In the genomic region with DNA sequence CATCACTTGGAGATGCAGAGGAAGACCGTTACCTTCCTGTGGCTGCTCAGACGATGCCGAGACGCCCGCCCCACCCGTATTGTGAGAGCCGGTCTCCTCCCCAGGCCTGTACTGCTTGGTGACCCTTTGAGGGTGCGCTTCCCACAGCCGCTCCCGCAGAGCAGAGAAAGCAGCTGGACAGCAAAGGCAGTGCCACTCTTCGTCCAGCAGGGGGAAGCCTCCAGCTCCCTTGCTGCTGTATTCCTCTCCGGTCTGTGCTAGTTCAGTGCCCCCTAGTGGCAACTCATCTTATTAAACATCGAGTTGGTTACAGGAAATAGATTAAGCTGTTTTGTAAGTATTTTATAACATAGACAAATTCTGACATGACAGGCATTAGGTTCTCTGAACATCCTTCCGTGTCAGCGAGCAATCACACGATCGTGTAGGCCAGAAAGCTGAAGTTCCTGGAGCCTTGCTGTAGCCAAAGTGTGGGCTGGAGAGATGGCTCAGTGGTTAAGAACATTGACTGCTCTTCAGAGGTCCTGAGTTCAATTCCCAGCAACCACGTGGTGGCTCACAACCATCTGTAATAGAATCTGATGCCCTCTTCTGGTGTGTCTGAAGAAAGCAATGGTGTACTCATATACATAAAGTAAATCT, we compare ENCODE assay signal across 8 mouse cellular contexts.
DNase-seq lines count a peak whose midpoint lies in the region; ATAC-seq and TF ChIP-seq lines count a peak whose summit lies in the region.

No protein-coding gene starts in this region.

- no peaks in the 10 kb centered on the region for H3K9me3 ChIP-seq in MEL (replicated peaks; ENCODE audit: insufficient read depth, low read length)
- no peaks in the 10 kb centered on the region for H3K9me3 ChIP-seq in forebrain, postnatal 0 days (ENCODE audit: low read length)

- H3K79me2 ChIP-seq in MEL (ENCODE audit: control insufficient read depth, insufficient read depth, low read length, poor library complexity) = no peaks in the 10 kb centered on the region

- no peaks in the 10 kb centered on the region for H3K36me3 ChIP-seq in MEL (ENCODE audit: control insufficient read depth in 1 of 2, insufficient read depth in 2 of 2, low read length in 2 of 2)
- H3K36me3 ChIP-seq in forebrain, postnatal 0 days (ENCODE audit: insufficient read depth) = no peaks in the 10 kb centered on the region

- H3K27me3 ChIP-seq in MEL (ENCODE audit: control insufficient read depth in 1 of 2, insufficient read depth in 2 of 2, low read length in 2 of 2) = no peaks in the 10 kb centered on the region
- no peaks in the 10 kb centered on the region for H3K27me3 ChIP-seq in forebrain, postnatal 0 days (ENCODE audit: insufficient read depth, low read length)

- H3K9ac ChIP-seq in MEL (ENCODE audit: control insufficient read depth, low read depth, low read length, poor library complexity, severe bottlenecking) = no peak overlapping the region
- peak overlapping the region; percentile 53 for H3K9ac ChIP-seq in forebrain, postnatal 0 days

- no peaks in the 10 kb centered on the region for H3K4me1 ChIP-seq in MEL (ENCODE audit: control insufficient read depth in 1 of 2, insufficient read depth in 2 of 2, low read length in 2 of 2)
- no peaks in the 10 kb centered on the region for H3K4me1 ChIP-seq in forebrain, postnatal 0 days (ENCODE audit: insufficient read depth)
- H3K4me1 ChIP-seq in lung, adult 2 months (ENCODE audit: control insufficient read depth, insufficient read depth, low read length) = no peaks in the 10 kb centered on the region
- H3K4me1 ChIP-seq in olfactory bulb, adult 2 months (ENCODE audit: control insufficient read depth, insufficient read depth, low read length) = peaks cover 3% of the 10 kb centered on the region; the same call in 1 of the 2 replicates

- H3K4me3 ChIP-seq in MEL (ENCODE audit: control insufficient read depth in 1 of 2, insufficient read depth in 1 of 2, low read depth in 2 of 2, low read length in 2 of 2) = no peak overlapping the region
- peak overlapping the region; percentile 25 for H3K4me3 ChIP-seq in forebrain, postnatal 0 days (ENCODE audit: low read depth, low read length)
- peak overlapping the region; percentile 40 for H3K4me3 ChIP-seq in layer of hippocampus, adult 2 months
- no peak overlapping the region for H3K4me3 ChIP-seq in lung, adult 2 months (replicated peaks; ENCODE audit: extremely low read depth, low read depth, low read length)
- peak overlapping the region; percentile 35 for H3K4me3 ChIP-seq in olfactory bulb, adult 2 months (ENCODE audit: insufficient read depth, low read depth, low read length)

- DNase-seq in MEL (ENCODE audit: low read depth, low spot score) = peak; percentile 96
- DNase-seq in cerebellum, adult 18-20 months = peak; percentile 84 to 85
- DNase-seq in forebrain, postnatal 0 days = peak; percentile 95
- peak; percentile 93 for DNase-seq in heart, postnatal 4 days
- DNase-seq in layer of hippocampus, adult 2 months (ENCODE audit: low spot score in 2 of 2) = peak; percentile 90 to 94
- peak; percentile 74 for DNase-seq in lung, adult 2 months
- peak; percentile 53 to 62 for DNase-seq in thymus, adult 18-20 months

- ATAC-seq in forebrain, postnatal 0 days = peak; percentile 97

- WGBS in forebrain, postnatal 0 days = 6% methylated on average over 18 of the region's 18 CpGs
- 1% methylated on average over 18 of the region's 18 CpGs for whole genome bisulfite sequencing in lung, adult 2 months
- 4% methylated on average over 18 of the region's 18 CpGs for WGBS in olfactory bulb, adult 2 months

- peak; percentile 98 to 99 (median 99) for TF ChIP-seq CTCF in MEL (IDR thresholded peaks at IDR 0.05 in 2 of 3, conservative IDR thresholded peaks at IDR 0.05 in 1 of 3; ENCODE audit: control insufficient read depth in 1 of 3, insufficient read depth in 1 of 3, low read depth in 2 of 3, low read length in 3 of 3, poor library complexity in 1 of 3, severe bottlenecking in 1 of 3)
- TF ChIP-seq CTCF in forebrain, postnatal 0 days (IDR thresholded peaks at IDR 0.05; ENCODE audit: low read depth) = peak; percentile 100
- peak; percentile 98 for TF ChIP-seq CTCF in layer of hippocampus, adult 2 months (conservative IDR thresholded peaks at IDR 0.05)
- TF ChIP-seq CTCF in lung, adult 2 months (IDR thresholded peaks at IDR 0.05; ENCODE audit: insufficient read depth, low read length) = peak; percentile 100
- TF ChIP-seq CTCF in olfactory bulb, adult 2 months (IDR thresholded peaks at IDR 0.05; ENCODE audit: insufficient read depth, low read depth, low read length) = peak; percentile 98

- TF ChIP-seq RAD21 in MEL (IDR thresholded peaks at IDR 0.05; ENCODE audit: low read depth, low read length) = peak; percentile 93

- no peak for TF ChIP-seq POLR2A in MEL (IDR thresholded peaks at IDR 0.05; ENCODE audit: control insufficient read depth in 1 of 2, insufficient read depth in 1 of 2, low read depth in 1 of 2, low read length in 2 of 2, poor library complexity in 1 of 2)
- no peak for TF ChIP-seq POLR2A in lung, adult 2 months (IDR thresholded peaks at IDR 0.05; ENCODE audit: borderline replicate concordance, extremely low read depth, low read depth, low read length)
- no peak for TF ChIP-seq POLR2A in olfactory bulb, adult 2 months (IDR thresholded peaks at IDR 0.05; ENCODE audit: insufficient read depth, low read depth, low read length)

- no peak overlapping the region for H3K27ac ChIP-seq in MEL (ENCODE audit: control insufficient read depth, low read depth, low read length)
- no peak overlapping the region for H3K27ac ChIP-seq in forebrain, postnatal 0 days (ENCODE audit: low read depth, low read length)
- peak overlapping the region; percentile 48; the same call in 1 of the 2 replicates for H3K27ac ChIP-seq in layer of hippocampus, adult 2 months
- no peak overlapping the region for H3K27ac ChIP-seq in olfactory bulb, adult 2 months (ENCODE audit: insufficient read depth, low read depth, low read length)

- peak overlapping the region; percentile 57 for H3K4me2 ChIP-seq in forebrain, postnatal 0 days (ENCODE audit: low read depth)

- TF ChIP-seq EP300 in MEL (IDR thresholded peaks at IDR 0.05; ENCODE audit: low read depth in 1 of 2, low read length in 2 of 2) = peak in 1 of 2 experiments; percentile 50; a peak in 1 of 4 replicates

TF ChIP-seq in MEL, 35 proteins besides CTCF, POLR2A, EP300 and RAD21:
- peak; percentile 69; the same call in 1 of the 2 replicates for TF ChIP-seq SIN3A (IDR thresholded peaks at IDR 0.05; ENCODE audit: low read length)
- TF ChIP-seq POLR2AphosphoS2 (IDR thresholded peaks at IDR 0.05; ENCODE audit: low read length) = no peak
- TF ChIP-seq USF1 (IDR thresholded peaks at IDR 0.05; ENCODE audit: low read depth, low read length) = 0 out of 2 replicates have a peak, but pooled peaks have one; percentile 10
- peak; percentile 36; the same call in 1 of the 2 replicates for TF ChIP-seq MAZ (IDR thresholded peaks at IDR 0.05; ENCODE audit: low read depth, low read length)
- TF ChIP-seq MYC (IDR thresholded peaks at IDR 0.05; ENCODE audit: low read depth, low read length) = peak; percentile 63; the same call in 1 of the 2 replicates
- TF ChIP-seq SMC3 (IDR thresholded peaks at IDR 0.05; ENCODE audit: low read depth, low read length) = peak; percentile 99
- TF ChIP-seq UBTF (IDR thresholded peaks at IDR 0.05; ENCODE audit: borderline replicate concordance, insufficient read depth, low read depth, low read length) = no peak
- peak; percentile 80; the same call in 1 of the 2 replicates for TF ChIP-seq JUND (IDR thresholded peaks at IDR 0.05; ENCODE audit: low read depth, low read length)
- no peak for TF ChIP-seq ZMIZ1 (IDR thresholded peaks at IDR 0.05; ENCODE audit: low read depth, low read length)
- TF ChIP-seq ELF1 (IDR thresholded peaks at IDR 0.05; ENCODE audit: low read depth, low read length) = peak; percentile 73
- no peak for TF ChIP-seq MAFK (IDR thresholded peaks at IDR 0.05; ENCODE audit: borderline replicate concordance, low read depth, low read length)
- peak; percentile 39; the same call in 1 of the 2 replicates for TF ChIP-seq MAX (IDR thresholded peaks at IDR 0.05; ENCODE audit: low read length)
- 0 out of 2 replicates have a peak, but pooled peaks have one; percentile 38 for TF ChIP-seq HCFC1 (IDR thresholded peaks at IDR 0.05; ENCODE audit: low read depth, low read length)
- peak; percentile 96 for TF ChIP-seq ZC3H11A (IDR thresholded peaks at IDR 0.05; ENCODE audit: low read depth, low read length)
- TF ChIP-seq ZNF384 (IDR thresholded peaks at IDR 0.05; ENCODE audit: low read depth, low read length) = 0 out of 2 replicates have a peak, but pooled peaks have one; percentile 46
- 0 out of 2 replicates have a peak, but pooled peaks have one; percentile 23 for TF ChIP-seq MXI1 (IDR thresholded peaks at IDR 0.05; ENCODE audit: low read depth, low read length)
- peak; percentile 51; the same call in 1 of the 2 replicates for TF ChIP-seq BHLHE40 (IDR thresholded peaks at IDR 0.05; ENCODE audit: borderline replicate concordance, low read depth, low read length)
- peak; percentile 35; the same call in 1 of the 2 replicates for TF ChIP-seq TCF12 (IDR thresholded peaks at IDR 0.05; ENCODE audit: low read depth, low read length)
TF ChIP-seq in MEL: peak in this region for 14.

Comparison
In these comparisons a context has a peak if more than half of its experiments do, and no peak if none do; other contexts are left out.
1. H3K4me3 ChIP-seq: peak in forebrain, postnatal 0 days (single experiment), layer of hippocampus, adult 2 months (single experiment) and olfactory bulb, adult 2 months (single experiment); none in MEL (0 of 2) and lung, adult 2 months (single experiment).
2. Peak in every context shown above with its lines, with median percentiles within 50 percentile points of each other: DNase-seq and CTCF ChIP-seq.